Mouse (Mus musculus): ENCODE data around the gene Parvb. TPM values are rescaled to one million over a fixed set of nuclear protein-coding genes. Genes with fewer than 3 reads are reported as not detected.

Parvb gene
- total and polyA plus RNA-seq, 2 experiments from 2014 or later = 4.3 to 9.6 TPM

DNA sequence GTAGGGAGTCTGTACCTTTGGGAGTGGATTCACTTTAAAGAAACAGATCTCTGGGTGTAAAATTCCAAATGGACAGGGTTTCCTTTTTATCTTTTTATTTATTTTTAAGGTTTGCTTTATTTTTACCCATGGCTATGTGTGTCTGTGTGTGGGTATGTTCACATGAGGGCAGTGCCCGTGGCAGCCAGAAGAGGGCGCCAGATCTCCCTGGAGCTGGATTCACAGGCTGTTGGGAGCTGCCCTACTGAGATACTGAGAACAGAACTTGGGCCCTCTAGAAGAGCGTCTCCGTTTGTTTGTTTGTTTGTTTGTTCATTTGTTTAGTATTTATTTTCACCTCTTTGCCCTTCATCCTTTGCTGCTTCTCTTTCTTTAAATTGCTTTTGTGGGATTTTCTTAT, 116.9 kb downstream of the Parvb start:
- no peak for ATAC-seq (ENCODE audit: low FRiP score)
- no peaks in the 10 kb centered on the region for H3K4me1 ChIP-seq (ENCODE audit: insufficient read depth, low read length)
- no peak overlapping the region for H3K4me3 ChIP-seq (ENCODE audit: low read depth, low read length)
- H3K36me3 ChIP-seq (ENCODE audit: insufficient read depth, low read length) = no peaks in the 10 kb centered on the region
- no peak overlapping the region for H3K9ac ChIP-seq (replicated peaks; ENCODE audit: low read length, poor library complexity, severe bottlenecking)
- H3K9me3 ChIP-seq (ENCODE audit: low read length) = 0 out of 2 replicates have a peak, but pooled peaks cover 3% of the 10 kb centered on the region
- 94% methylated on average over 4 of the region's 4 CpGs for WGBS
- H3K27ac ChIP-seq (ENCODE audit: low read depth, low read length) = no peak overlapping the region
- no peaks in the 10 kb centered on the region for H3K27me3 ChIP-seq (ENCODE audit: insufficient read depth, low read length)
- TF ChIP-seq CTCF (IDR thresholded peaks at IDR 0.05) = peak; percentile 47
- no peak overlapping the region for H3K4me2 ChIP-seq (ENCODE audit: low read depth, low read length, poor library complexity, severe bottlenecking)
- DNase-seq (ENCODE audit: low spot score) = no peak

- no peak for DNase-seq (ENCODE audit: low spot score)
- TF ChIP-seq CTCF (IDR thresholded peaks at IDR 0.05) = no peak
- ATAC-seq (ENCODE audit: low FRiP score) = no peak
Observed at GRCm38 (mm10) chr15:84349915-84350738, 118.3 kb downstream of the Parvb start.

GRCm38 (mm10) chr15:84351342-84351741, 119.5 kb downstream of the Parvb start:
- TF ChIP-seq CTCF (IDR thresholded peaks at IDR 0.05) = no peak
- H3K36me3 ChIP-seq (ENCODE audit: insufficient read depth, low read length) = no peaks in the 10 kb centered on the region
- no peak overlapping the region for H3K4me3 ChIP-seq (ENCODE audit: low read depth, low read length)
- H3K4me1 ChIP-seq (ENCODE audit: insufficient read depth, low read length) = no peaks in the 10 kb centered on the region
- no peak overlapping the region for H3K4me2 ChIP-seq (ENCODE audit: low read depth, low read length, poor library complexity, severe bottlenecking)
- ATAC-seq (ENCODE audit: low FRiP score) = no peak
- H3K27ac ChIP-seq (ENCODE audit: low read depth, low read length) = no peak overlapping the region
- 84% methylated on average over 7 of the region's 7 CpGs for WGBS
- H3K9me3 ChIP-seq (ENCODE audit: low read length) = 0 out of 2 replicates have a peak, but pooled peaks cover 3% of the 10 kb centered on the region
- no peak overlapping the region for H3K9ac ChIP-seq (replicated peaks; ENCODE audit: low read length, poor library complexity, severe bottlenecking)
- H3K27me3 ChIP-seq (ENCODE audit: insufficient read depth, low read length) = no peaks in the 10 kb centered on the region
- DNase-seq (ENCODE audit: low spot score) = no peak

More at GRCm38 (mm10) chr15:84349915-84350738, 118.3 kb downstream of the Parvb start:
- no peaks in the 10 kb centered on the region for H3K27me3 ChIP-seq (ENCODE audit: insufficient read depth, low read length)
- no peaks in the 10 kb centered on the region for H3K36me3 ChIP-seq (ENCODE audit: insufficient read depth, low read length)
- no peak overlapping the region for H3K4me3 ChIP-seq (ENCODE audit: low read depth, low read length)
- no peaks in the 10 kb centered on the region for H3K4me1 ChIP-seq (ENCODE audit: insufficient read depth, low read length)
- H3K27ac ChIP-seq (ENCODE audit: low read depth, low read length) = no peak overlapping the region
- WGBS = 66% methylated on average over 14 of the region's 14 CpGs
- H3K4me2 ChIP-seq (ENCODE audit: low read depth, low read length, poor library complexity, severe bottlenecking) = no peak overlapping the region
- H3K9ac ChIP-seq (replicated peaks; ENCODE audit: low read length, poor library complexity, severe bottlenecking) = no peak overlapping the region
- 0 out of 2 replicates have a peak, but pooled peaks cover 3% of the 10 kb centered on the region for H3K9me3 ChIP-seq (ENCODE audit: low read length)

DNA sequence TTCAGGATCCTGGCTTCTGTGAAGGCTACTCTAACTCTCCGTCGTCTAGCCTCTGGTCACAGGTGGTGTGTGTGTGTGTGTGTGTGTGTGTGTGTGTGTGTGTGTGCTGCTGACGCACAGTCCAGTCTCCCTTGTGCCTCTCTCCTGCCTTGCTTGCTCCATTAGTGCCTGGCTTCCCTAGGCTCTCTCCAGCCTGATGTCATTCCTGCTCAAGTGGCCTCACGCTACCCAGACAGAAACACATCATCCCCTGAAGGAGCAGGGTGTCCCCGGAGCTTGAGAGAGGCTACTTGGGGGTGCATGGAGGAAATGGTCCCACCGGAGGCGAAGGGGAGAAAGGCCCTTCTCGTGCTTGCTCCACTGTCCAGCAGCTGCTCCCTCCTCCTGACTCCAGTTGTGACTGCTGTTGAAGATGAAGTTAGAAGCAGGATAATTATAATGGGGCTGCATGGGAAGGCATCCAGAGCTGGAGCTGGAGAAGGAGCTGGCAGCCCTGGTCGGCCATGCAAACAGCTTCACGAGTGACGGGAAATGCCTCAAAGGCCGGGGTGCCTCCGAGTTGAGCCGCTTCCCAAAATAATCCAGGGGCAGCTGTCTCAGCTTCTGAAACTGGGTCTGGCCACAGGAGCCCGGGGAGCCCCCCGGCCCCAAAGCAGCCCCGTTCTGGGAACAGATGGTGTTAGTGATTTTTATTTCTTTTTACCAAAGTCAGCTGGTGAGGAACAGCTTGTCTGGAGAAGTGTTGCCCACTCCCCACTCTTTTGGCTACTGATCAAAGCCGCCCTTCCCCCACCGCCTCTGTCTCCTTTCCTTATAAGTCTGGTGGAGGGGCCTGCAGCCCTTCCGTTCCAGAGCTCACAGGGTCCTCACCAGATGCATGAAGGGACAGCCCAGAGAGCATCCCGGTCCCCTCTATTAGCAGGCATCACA, 120.3 kb downstream of the Parvb start:
- no peaks in the 10 kb centered on the region for H3K27me3 ChIP-seq (ENCODE audit: insufficient read depth, low read length)
- ATAC-seq (ENCODE audit: low FRiP score) = no peak
- H3K36me3 ChIP-seq (ENCODE audit: insufficient read depth, low read length) = no peaks in the 10 kb centered on the region
- TF ChIP-seq CTCF (IDR thresholded peaks at IDR 0.05) = no peak
- H3K4me1 ChIP-seq (ENCODE audit: insufficient read depth, low read length) = no peaks in the 10 kb centered on the region
- no peak overlapping the region for H3K9ac ChIP-seq (replicated peaks; ENCODE audit: low read length, poor library complexity, severe bottlenecking)
- H3K4me2 ChIP-seq (ENCODE audit: low read depth, low read length, poor library complexity, severe bottlenecking) = no peak overlapping the region
- peak; percentile 70 for DNase-seq (ENCODE audit: low spot score)
- 60% methylated on average over 21 of the region's 21 CpGs for WGBS
- no peak overlapping the region for H3K4me3 ChIP-seq (ENCODE audit: low read depth, low read length)
- no peak overlapping the region for H3K27ac ChIP-seq (ENCODE audit: low read depth, low read length)
- H3K9me3 ChIP-seq (ENCODE audit: low read length) = 0 out of 2 replicates have a peak, but pooled peaks cover 3% of the 10 kb centered on the region

DNA sequence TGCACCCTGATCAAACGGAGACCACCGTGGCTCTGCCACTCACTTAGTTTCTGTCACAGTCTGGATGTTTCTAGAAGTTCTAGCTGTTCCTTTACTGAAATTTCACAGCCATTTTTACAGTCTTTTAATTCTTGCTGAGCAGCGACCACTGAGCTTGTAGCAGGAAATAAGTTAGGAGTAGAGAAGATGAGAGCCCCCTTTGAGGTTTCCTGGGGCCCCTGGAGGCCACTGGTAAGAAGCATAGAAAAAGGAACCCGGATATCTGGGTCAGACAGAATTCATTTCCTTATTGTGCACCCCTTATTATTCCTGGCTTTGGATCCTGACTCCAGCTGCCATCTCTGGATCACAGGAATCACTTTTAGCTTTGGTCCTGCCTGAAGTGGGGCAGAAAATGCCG, 123.2 kb downstream of the Parvb start:
- Histone ChIP-seq H3K27ac (ENCODE audit: low read depth, low read length) (no peak overlapping the region), H3K27me3 (ENCODE audit: insufficient read depth, low read length) (no peaks in the 10 kb centered on the region), H3K4me2 (ENCODE audit: low read depth, low read length, poor library complexity, severe bottlenecking) (no peak overlapping the region), H3K4me3 (ENCODE audit: low read depth, low read length) (no peak overlapping the region), H3K9ac (replicated peaks; ENCODE audit: low read length, poor library complexity, severe bottlenecking) (no peak overlapping the region), H3K9me3 (ENCODE audit: low read length) (no peaks in the 10 kb centered on the region), H3K36me3 (ENCODE audit: insufficient read depth, low read length) (no peaks in the 10 kb centered on the region), H3K4me1 (ENCODE audit: insufficient read depth, low read length) (no peaks in the 10 kb centered on the region)
- no peak for TF ChIP-seq CTCF (IDR thresholded peaks at IDR 0.05)
- DNase-seq (ENCODE audit: low spot score) (no peak), ATAC-seq (ENCODE audit: low FRiP score) (no peak)
- 60% methylated on average over 5 of the region's 5 CpGs for WGBS
